Mouse (Mus musculus) neural tube, embryonic 11.5 days (tissue): Measurements from ENCODE around the gene Emilin3. TPM values are rescaled to one million over a fixed set of nuclear protein-coding genes. Genes with fewer than 3 reads are reported as not detected.

Source experiments
- ATAC-seq: fragments of 200-750 bp; cut with Nextera tagmentation; 2 replicates; pipeline ENCODE4 v1.8.0; 2017; ENCODE audit warnings: moderate number of reproducible peaks, mild to moderate bottlenecking, moderate TSS enrichment, moderate library complexity; ENCODE audit not compliant: insufficient read depth, low FRiP score, low TSS enrichment
- DNase-seq: peaks from one replicate; pipeline ENCODE4 v3.0.0-alpha.2; 2015; ENCODE audit warnings: low spot score
- H3K27ac ChIP-seq: fragments of 300-500 bp; sonication (generic); 2 replicates; pipeline ENCODE4 v1.5.1; 2014; ENCODE audit warnings: low read depth, mild to moderate bottlenecking, low read length
- H3K27me3 ChIP-seq: fragments of 300-500 bp; sonication (generic); 2 replicates; pipeline ENCODE4 v1.6.1; 2014; ENCODE audit warnings: mild to moderate bottlenecking, low read length, mixed read lengths; ENCODE audit not compliant: control insufficient read depth, insufficient read depth
- H3K36me3 ChIP-seq: fragments of 300-500 bp; sonication (generic); 2 replicates; pipeline ENCODE4 v1.6.1; 2014; ENCODE audit warnings: mild to moderate bottlenecking, low read length, moderate library complexity, mixed read lengths; ENCODE audit not compliant: control insufficient read depth, insufficient read depth
- H3K4me1 ChIP-seq: fragments of 300-500 bp; sonication (generic); 2 replicates; pipeline ENCODE4 v1.6.1; 2014; ENCODE audit warnings: low read length, mixed read lengths; ENCODE audit not compliant: control insufficient read depth, insufficient read depth
- H3K4me2 ChIP-seq: fragments of 300-500 bp; sonication (generic); 2 replicates; pipeline ENCODE4 v1.6.1; 2014; ENCODE audit warnings: low read depth, mild to moderate bottlenecking, moderate library complexity
- H3K4me3 ChIP-seq: fragments of 300-500 bp; sonication (generic); 2 replicates; pipeline ENCODE4 v1.5.1; 2014; ENCODE audit warnings: low read depth, low read length
- H3K9ac ChIP-seq: fragments of 300-500 bp; sonication (generic); 2 replicates; pipeline ENCODE4 v1.6.1; 2014; ENCODE audit warnings: mild to moderate bottlenecking, low read length
- H3K9me3 ChIP-seq: fragments of 300-500 bp; sonication (generic); 2 replicates; pipeline ENCODE4 v1.6.1; 2016; ENCODE audit warnings: low read length; ENCODE audit not compliant: control insufficient read depth
- WGBS: fragments of 180-500 bp; shearing (Covaris S2); extraction: QIAGEN DNeasy Blood & Tissue Kit; methylation state at CpG from one replicate; pipeline ENCODE4 v1.1.7; 2014; 5-methylcytosine and 5-hydroxymethylcytosine counted together
- polyA plus RNA-seq: library from polyadenylated mRNA; unstranded; fragments of >200 nt; fragmentation: Nextera tagmentation; extraction: Ambion mirVana; gene quantifications from 2 replicates; pipeline ENCODE4 v1.2.1, GENCODE M21; 2014

Gene Emilin3
- polyA plus RNA-seq, 1 experiment from 2014 or later: 0.68 TPM

DNA sequence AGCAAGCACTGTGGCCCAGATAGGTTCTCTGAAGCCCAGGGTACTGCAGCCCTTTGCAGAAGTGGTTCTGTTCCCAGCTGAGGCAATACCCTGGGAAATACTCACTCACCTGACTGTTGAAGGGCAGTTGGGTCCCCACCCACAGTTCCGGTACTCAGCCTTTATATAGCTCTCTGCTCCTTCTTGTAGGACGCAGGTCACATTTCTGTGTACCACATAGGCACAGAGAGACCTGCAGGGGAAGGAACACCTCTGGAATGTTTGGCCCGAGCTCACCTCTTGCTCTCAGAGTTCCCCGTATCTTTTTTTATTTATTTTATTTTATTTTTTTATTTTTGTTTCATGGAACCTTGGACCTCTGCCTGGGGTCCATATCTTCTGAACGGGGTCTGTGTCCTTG, 1.5 kb downstream of the Emilin3 start:
- H3K27me3 ChIP-seq: peaks cover 33% of the 10 kb centered on the region
- no peak overlapping the region for H3K9ac ChIP-seq
- ATAC-seq: no peak
- no peak overlapping the region for H3K4me3 ChIP-seq
- no peaks in the 10 kb centered on the region for H3K36me3 ChIP-seq
- H3K9me3 ChIP-seq: no peaks in the 10 kb centered on the region
- H3K27ac ChIP-seq: no peak overlapping the region
- WGBS: 89% methylated on average over 5 of the region's 5 CpGs
- no peak for DNase-seq
- H3K4me2 ChIP-seq: no peak overlapping the region
- peaks cover 6% of the 10 kb centered on the region for H3K4me1 ChIP-seq

DNA sequence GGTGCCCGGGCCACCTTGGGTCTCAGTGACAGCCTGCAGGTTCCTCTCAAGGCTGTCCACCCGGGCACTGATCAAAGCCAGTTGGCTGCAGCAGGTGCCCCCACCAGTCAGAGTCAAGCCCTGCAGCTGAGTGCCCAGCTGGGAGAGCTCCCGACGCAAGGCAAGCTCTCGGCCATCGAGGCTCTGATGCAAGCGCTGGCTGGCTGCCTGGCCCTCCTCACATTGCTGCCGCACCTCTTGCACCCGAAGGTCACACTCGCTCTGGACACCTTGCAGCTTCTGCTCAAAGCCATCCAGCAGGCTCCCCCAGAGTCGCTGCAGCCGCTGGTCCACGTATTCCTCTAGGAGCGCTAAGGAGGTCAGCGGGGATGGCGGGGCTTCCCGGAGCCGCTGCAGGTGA, 3.5 kb downstream of the Emilin3 start:
- no peak for DNase-seq
- Histone ChIP-seq H3K36me3 (no peaks in the 10 kb centered on the region), H3K4me1 (peaks cover 6% of the 10 kb centered on the region), H3K27me3 (peaks cover 33% of the 10 kb centered on the region), H3K4me3 (no peak overlapping the region), H3K4me2 (no peak overlapping the region), H3K9ac (no peak overlapping the region), H3K27ac (no peak overlapping the region), H3K9me3 (no peaks in the 10 kb centered on the region)
- ATAC-seq: no peak
- 47% methylated on average over 18 of the region's 18 CpGs for WGBS

DNA sequence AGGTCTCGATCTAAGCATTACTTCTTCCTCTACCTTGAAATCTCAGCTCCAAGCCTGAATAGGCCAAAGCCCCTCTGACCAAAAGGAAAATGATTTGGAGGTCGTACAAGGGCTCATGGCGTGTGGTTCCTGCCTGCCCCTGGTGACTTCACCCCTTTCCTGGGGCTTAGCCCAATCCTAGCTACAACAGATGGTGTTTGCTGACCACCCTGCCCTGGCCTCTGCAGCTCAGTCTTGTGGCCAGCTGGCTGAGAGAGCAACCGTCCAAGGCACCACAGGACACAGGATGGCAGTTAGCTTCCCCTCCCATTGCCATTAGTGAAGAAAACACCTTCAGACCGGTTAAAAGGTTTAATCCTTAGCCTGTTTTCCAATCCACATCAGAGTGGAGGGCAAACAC, 6.0 kb downstream of the Emilin3 start:
- Histone ChIP-seq H3K9ac (no peak overlapping the region), H3K9me3 (no peaks in the 10 kb centered on the region), H3K27me3 (peaks cover 11% of the 10 kb centered on the region), H3K4me1 (no peaks in the 10 kb centered on the region), H3K4me2 (no peak overlapping the region), H3K36me3 (no peaks in the 10 kb centered on the region), H3K4me3 (no peak overlapping the region), H3K27ac (no peak overlapping the region)
- DNase-seq (no peak), ATAC-seq (no peak)
- 70% methylated on average over 5 of the region's 5 CpGs for WGBS

DNA sequence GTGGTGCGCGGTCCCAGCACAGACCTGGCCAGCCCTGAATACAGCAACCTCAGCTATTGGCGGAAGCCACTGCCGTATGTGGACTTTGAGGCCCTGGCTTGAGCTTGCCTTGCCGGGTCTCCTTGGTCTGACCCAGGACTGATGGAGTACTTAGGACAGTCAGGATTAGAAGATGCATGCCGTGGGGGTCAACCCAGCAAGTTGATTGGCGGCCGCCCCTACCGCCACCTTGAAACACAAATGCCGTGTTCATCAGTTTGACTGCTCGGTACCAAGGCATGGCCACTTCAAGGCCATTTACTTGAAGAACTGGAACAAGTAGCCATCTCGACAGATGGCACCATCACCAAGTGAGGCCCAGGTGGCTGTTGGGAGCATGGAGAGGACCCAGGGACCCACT, 6.8 kb downstream of the Emilin3 start:
- no peak overlapping the region for H3K9ac ChIP-seq
- no peaks in the 10 kb centered on the region for H3K4me1 ChIP-seq
- WGBS: 95% methylated on average over 12 of the region's 12 CpGs
- no peak overlapping the region for H3K4me2 ChIP-seq
- no peak for DNase-seq
- ATAC-seq: no peak
- H3K9me3 ChIP-seq: no peaks in the 10 kb centered on the region
- H3K27ac ChIP-seq: no peak overlapping the region
- H3K4me3 ChIP-seq: no peak overlapping the region
- H3K27me3 ChIP-seq: peaks cover 4% of the 10 kb centered on the region
- H3K36me3 ChIP-seq: no peaks in the 10 kb centered on the region

DNA sequence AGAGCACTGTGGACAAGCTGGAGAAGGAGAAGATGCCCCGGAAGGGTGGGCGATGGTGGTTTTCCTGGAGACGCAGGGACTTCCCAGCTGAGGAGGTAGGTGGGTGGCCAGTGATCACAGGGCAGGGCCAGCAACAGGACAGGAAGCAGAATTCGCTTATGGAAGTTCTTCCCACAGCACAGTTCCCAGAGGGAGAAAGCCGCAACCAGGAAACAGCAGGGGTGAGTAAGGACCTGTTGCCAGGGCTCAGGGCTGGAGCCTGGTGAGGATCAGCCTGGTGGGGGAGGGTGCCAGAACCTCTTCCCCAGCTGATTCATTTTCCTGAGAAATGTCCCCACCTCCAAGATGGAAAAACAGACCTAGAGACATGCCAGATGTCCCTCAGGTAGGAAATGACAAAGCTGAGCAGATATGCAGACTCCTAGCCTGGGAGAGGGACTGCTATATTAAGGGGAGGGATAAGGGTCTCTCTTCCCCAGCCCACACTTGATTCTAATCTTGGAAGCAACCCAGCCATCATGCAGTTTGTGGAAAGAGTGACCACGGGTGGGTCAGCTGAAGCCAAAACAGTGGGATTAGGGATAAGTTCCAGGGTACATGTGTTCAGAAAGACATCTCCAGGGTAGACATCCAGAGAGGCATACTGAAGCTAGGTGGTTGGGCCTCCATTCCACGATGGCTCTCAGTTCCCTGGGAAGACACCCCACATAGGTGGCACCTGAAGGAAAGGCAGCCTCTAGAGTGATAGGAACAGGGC, 10.3 kb downstream of the Emilin3 start:
- 85% methylated on average over 7 of the region's 7 CpGs for WGBS
- H3K9me3 ChIP-seq: no peaks in the 10 kb centered on the region
- no peaks in the 10 kb centered on the region for H3K36me3 ChIP-seq
- no peak for ATAC-seq
- H3K27ac ChIP-seq: no peak overlapping the region
- H3K4me3 ChIP-seq: no peak overlapping the region
- no peaks in the 10 kb centered on the region for H3K4me1 ChIP-seq
- no peak overlapping the region for H3K9ac ChIP-seq
- no peaks in the 10 kb centered on the region for H3K27me3 ChIP-seq
- DNase-seq: no peak
- H3K4me2 ChIP-seq: no peak overlapping the region

DNA sequence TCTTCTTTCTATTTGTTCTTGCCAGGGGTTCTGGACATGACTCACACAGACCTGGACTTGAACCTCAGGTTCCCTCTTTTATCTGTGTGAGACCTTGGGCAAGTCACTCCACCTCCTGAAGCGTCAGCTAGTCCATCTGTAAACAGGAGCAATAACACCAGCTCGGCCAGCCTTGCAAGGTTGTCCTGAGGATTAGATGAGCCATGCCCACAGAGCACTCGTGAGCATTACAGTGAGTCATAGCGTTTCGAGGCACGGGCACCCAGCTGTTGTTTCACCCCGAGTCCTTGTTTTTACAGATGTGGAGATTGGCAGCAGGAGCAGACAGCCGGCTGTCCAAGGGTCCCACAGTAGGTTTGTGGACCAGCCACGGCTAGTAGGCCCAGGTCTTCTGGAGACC, 20.4 kb downstream of the Emilin3 start:
- no peak for ATAC-seq
- Histone ChIP-seq H3K4me1 (peaks cover 5% of the 10 kb centered on the region; the same call in 1 of the 2 replicates), H3K36me3 (no peaks in the 10 kb centered on the region), H3K9me3 (no peaks in the 10 kb centered on the region), H3K4me2 (no peak overlapping the region), H3K27me3 (peaks cover 12% of the 10 kb centered on the region), H3K4me3 (no peak overlapping the region), H3K27ac (no peak overlapping the region), H3K9ac (no peak overlapping the region)
- DNase-seq: no peak
- WGBS: 69% methylated on average over 9 of the region's 9 CpGs

DNA sequence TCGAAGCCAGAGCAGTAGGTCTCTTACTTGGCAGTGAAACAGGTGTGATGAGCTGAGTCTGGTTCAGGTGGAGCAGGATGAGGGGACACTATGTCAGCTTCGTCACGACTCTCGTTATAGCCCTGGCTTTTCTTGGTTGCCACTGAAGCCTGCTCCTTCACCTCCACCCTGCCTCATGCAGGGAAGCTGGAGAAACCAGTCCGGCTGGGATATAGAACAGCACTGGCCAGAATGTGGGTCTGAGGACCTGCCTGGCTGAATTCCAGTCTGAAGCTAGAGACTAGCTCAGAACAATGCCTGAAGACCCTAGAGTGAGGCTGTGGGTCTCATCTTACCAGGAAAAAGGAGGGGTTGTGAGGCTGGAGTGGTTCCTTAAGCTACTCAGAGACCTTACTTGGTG, 21.1 kb downstream of the Emilin3 start:
- Histone ChIP-seq H3K9me3 (no peaks in the 10 kb centered on the region), H3K27me3 (peaks cover 12% of the 10 kb centered on the region), H3K36me3 (no peaks in the 10 kb centered on the region), H3K4me1 (peaks cover 5% of the 10 kb centered on the region; the same call in 1 of the 2 replicates), H3K27ac (no peak overlapping the region), H3K4me2 (no peak overlapping the region), H3K4me3 (no peak overlapping the region), H3K9ac (no peak overlapping the region; the same call in 1 of the 2 replicates)
- DNase-seq (no peak), ATAC-seq (no peak)
- 80% methylated on average over 5 of the region's 5 CpGs for WGBS

DNA sequence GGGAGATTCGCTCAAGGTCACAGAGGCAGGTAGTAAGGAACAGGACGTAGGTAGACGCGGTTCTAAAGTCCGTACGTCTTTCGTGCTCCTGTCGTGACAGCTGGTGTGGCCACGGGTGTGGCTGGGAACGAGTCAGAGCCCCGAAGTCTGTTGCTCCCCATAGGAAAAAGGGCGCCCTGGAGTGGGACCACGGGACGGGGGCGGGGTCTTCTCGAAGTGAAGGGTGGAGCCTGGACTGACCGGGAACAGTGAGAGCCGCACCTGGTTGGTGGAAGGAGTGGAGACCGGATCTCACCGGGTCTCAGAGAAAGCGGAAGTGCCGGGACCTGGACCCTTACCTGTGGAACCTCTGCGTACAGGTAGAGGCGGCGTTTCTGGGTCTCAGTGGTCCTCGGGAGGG, 24.3 kb downstream of the Emilin3 start:
- no peak overlapping the region; the same call in 1 of the 2 replicates for H3K9ac ChIP-seq
- H3K36me3 ChIP-seq: no peaks in the 10 kb centered on the region
- no peak for DNase-seq
- no peak for ATAC-seq
- under 1% methylated on average over 26 of the region's 26 CpGs for WGBS
- peaks cover 12% of the 10 kb centered on the region for H3K27me3 ChIP-seq
- H3K4me1 ChIP-seq: peaks cover 5% of the 10 kb centered on the region; the same call in 1 of the 2 replicates
- peak overlapping the region; percentile 29 for H3K4me3 ChIP-seq
- no peak overlapping the region for H3K27ac ChIP-seq
- no peaks in the 10 kb centered on the region for H3K9me3 ChIP-seq
- H3K4me2 ChIP-seq: peak overlapping the region; percentile 70

DNA sequence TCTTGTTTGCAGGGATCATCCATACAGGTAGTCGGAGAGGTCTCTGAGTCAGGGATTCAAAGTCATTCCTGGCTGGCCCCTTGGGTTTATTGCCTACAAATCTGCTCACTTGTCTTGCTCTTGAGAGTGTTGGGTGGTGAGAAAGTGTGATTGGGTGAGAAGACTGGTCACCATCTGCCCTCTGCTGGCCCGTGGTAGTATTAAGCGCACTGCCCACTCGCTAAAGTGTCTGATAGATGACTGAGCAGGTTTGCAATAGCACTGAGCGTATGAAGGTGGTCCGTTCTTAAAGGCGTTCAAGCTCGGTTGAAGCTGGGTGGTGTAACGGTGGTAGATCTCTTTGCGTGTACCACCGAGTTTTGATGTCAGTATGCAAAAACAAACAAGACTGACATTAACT, 24.8 kb downstream of the Emilin3 start:
- peaks cover 12% of the 10 kb centered on the region for H3K27me3 ChIP-seq
- no peak overlapping the region for H3K9ac ChIP-seq
- no peaks in the 10 kb centered on the region for H3K9me3 ChIP-seq
- no peaks in the 10 kb centered on the region for H3K36me3 ChIP-seq
- peak overlapping the region; percentile 29 for H3K4me3 ChIP-seq
- 2% methylated on average over 11 of the region's 11 CpGs for WGBS
- peaks cover 5% of the 10 kb centered on the region; the same call in 1 of the 2 replicates for H3K4me1 ChIP-seq
- H3K4me2 ChIP-seq: peak overlapping the region; percentile 70
- DNase-seq (peak; percentile 85), ATAC-seq (peak; percentile 68; the same call in 1 of the 2 replicates)
- H3K27ac ChIP-seq: no peak overlapping the region
